Mouse (Mus musculus): ENCODE data around the gene Ctso. TPM values are rescaled to one million over a fixed set of nuclear protein-coding genes. Genes with fewer than 3 reads are reported as not detected.

Ctso gene
- polyA plus RNA-seq, 1 experiment from 2014 or later, result 11.2 TPM

DNA sequence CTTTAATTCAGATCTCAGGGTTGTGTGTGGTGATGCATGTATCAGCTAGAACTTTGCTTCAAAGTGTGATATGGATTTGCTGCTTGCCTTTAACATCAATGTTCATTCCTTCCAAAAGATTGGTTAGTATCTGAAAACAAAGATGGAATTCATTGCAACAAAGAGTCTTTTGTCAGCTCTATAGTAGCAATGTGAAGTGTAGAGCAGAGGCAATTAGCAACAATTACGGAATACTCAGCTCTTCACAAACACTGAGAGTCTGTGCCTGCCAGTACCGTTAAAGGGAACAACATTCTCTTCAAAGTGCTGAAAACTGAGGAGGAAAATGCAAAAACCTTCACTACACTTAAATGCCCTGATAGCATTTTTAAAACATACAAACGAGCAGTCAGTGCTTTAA lies 12.7 kb upstream of the Ctso start:
- Histone ChIP-seq H3K4me3 (ENCODE audit: low read depth, low read length) (no peak overlapping the region), H3K27me3 (ENCODE audit: control insufficient read depth, insufficient read depth, low read length) (no peaks in the 10 kb centered on the region), H3K4me2 (replicated peaks; ENCODE audit: low read depth, low read length) (no peak overlapping the region), H3K9ac (ENCODE audit: low read depth, low read length) (no peak overlapping the region), H3K27ac (ENCODE audit: low read depth, low read length) (no peak overlapping the region), H3K4me1 (replicated peaks; ENCODE audit: control insufficient read depth, insufficient read depth, low read length) (no peaks in the 10 kb centered on the region), H3K36me3 (ENCODE audit: control insufficient read depth, insufficient read depth, low read length) (no peaks in the 10 kb centered on the region), H3K9me3 (ENCODE audit: control insufficient read depth, low read length) (no peaks in the 10 kb centered on the region)
- ATAC-seq (ENCODE audit: low FRiP score) (no peak), DNase-seq (ENCODE audit: low spot score) (no peak)
- 62% methylated on average over 3 of the region's 3 CpGs for WGBS

DNA sequence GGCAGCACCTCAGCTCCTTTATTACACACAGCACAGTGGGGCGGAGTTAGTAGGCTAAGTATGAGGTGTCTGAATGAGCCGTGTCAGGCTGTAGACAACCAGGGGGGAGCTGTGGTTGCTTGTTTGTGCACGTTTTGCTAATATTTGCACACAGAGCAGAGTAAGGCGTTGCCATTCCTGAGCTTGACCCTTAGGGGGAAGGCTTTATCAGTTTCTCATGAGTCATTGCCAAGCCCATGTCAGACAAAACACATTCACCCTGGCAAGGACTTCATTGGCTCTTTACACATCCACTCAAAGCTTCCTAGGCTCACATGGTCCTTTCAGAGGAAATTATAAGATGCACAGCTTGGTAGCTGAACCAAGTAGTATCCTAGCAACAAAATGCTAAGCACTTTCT lies 9.5 kb upstream of the Ctso start:
- ATAC-seq (ENCODE audit: low FRiP score), result peak; percentile 39
- Histone ChIP-seq H3K4me2 (replicated peaks; ENCODE audit: low read depth, low read length) (no peak overlapping the region), H3K27ac (ENCODE audit: low read depth, low read length) (peak overlapping the region; percentile 34; the same call in 1 of the 2 replicates), H3K4me3 (ENCODE audit: low read depth, low read length) (no peak overlapping the region), H3K36me3 (ENCODE audit: control insufficient read depth, insufficient read depth, low read length) (no peaks in the 10 kb centered on the region), H3K9me3 (ENCODE audit: control insufficient read depth, low read length) (no peaks in the 10 kb centered on the region), H3K4me1 (replicated peaks; ENCODE audit: control insufficient read depth, insufficient read depth, low read length) (no peaks in the 10 kb centered on the region), H3K27me3 (ENCODE audit: control insufficient read depth, insufficient read depth, low read length) (no peaks in the 10 kb centered on the region), H3K9ac (ENCODE audit: low read depth, low read length) (no peak overlapping the region)
- no peak for DNase-seq (ENCODE audit: low spot score)
- 63% methylated on average over 4 of the region's 4 CpGs for WGBS

DNA sequence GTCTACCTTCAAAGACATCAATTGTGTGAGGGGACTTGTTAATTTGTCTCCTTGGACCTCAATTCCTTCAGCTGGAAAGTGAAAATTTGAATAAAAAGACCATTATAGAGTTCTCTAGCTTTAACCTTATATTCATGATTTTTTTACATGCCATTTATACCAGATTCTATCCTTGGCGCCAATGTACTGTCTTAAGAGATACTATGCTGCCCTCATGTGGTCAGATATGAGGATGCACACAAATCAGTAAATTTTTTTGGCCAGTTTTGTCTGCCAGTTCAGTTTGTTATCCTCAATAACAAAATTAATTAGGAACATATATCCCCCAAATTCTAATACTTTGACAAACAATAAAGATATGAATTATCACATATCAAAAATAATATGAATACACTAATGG lies 7.5 kb upstream of the Ctso start:
- 7% methylated on average over 1 of the region's 1 CpGs for WGBS
- Histone ChIP-seq H3K27me3 (ENCODE audit: control insufficient read depth, insufficient read depth, low read length) (no peaks in the 10 kb centered on the region), H3K4me2 (replicated peaks; ENCODE audit: low read depth, low read length) (no peak overlapping the region), H3K4me3 (ENCODE audit: low read depth, low read length) (no peak overlapping the region), H3K9ac (ENCODE audit: low read depth, low read length) (no peak overlapping the region), H3K4me1 (replicated peaks; ENCODE audit: control insufficient read depth, insufficient read depth, low read length) (no peaks in the 10 kb centered on the region), H3K9me3 (ENCODE audit: control insufficient read depth, low read length) (no peaks in the 10 kb centered on the region), H3K36me3 (ENCODE audit: control insufficient read depth, insufficient read depth, low read length) (no peaks in the 10 kb centered on the region), H3K27ac (ENCODE audit: low read depth, low read length) (no peak overlapping the region)
- ATAC-seq (ENCODE audit: low FRiP score) (peak; percentile 57; the same call in 1 of the 2 replicates), DNase-seq (ENCODE audit: low spot score) (peak; percentile 76)

DNA sequence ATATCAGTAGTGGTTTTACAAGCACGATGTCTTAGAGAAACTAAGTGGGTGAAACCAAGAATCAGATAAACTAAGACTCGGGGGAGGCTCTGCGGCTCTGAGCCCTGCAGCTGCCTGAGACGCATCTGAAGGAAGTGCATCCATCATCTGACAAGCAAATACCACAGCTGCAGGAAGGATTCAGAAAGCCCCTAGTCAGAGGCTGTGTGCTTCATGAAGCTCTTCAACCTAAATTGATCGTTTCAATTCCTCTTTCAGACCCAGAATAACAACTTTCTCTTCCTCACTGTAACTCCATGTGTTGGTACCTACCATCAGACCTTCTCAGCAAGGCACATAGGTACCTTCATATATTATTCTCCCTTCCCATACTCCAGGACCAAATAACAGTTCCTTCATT lies 6.5 kb upstream of the Ctso start:
- 58% methylated on average over 5 of the region's 5 CpGs for WGBS
- no peak for DNase-seq (ENCODE audit: low spot score)
- H3K4me1 ChIP-seq (replicated peaks; ENCODE audit: control insufficient read depth, insufficient read depth, low read length), result no peaks in the 10 kb centered on the region
- no peak overlapping the region for H3K4me2 ChIP-seq (replicated peaks; ENCODE audit: low read depth, low read length)
- no peaks in the 10 kb centered on the region for H3K9me3 ChIP-seq (ENCODE audit: control insufficient read depth, low read length)
- H3K36me3 ChIP-seq (ENCODE audit: control insufficient read depth, insufficient read depth, low read length), result no peaks in the 10 kb centered on the region
- no peak for ATAC-seq (ENCODE audit: low FRiP score)
- no peak overlapping the region for H3K4me3 ChIP-seq (ENCODE audit: low read depth, low read length)
- no peak overlapping the region for H3K9ac ChIP-seq (ENCODE audit: low read depth, low read length)
- H3K27me3 ChIP-seq (ENCODE audit: control insufficient read depth, insufficient read depth, low read length), result no peaks in the 10 kb centered on the region
- H3K27ac ChIP-seq (ENCODE audit: low read depth, low read length), result no peak overlapping the region

DNA sequence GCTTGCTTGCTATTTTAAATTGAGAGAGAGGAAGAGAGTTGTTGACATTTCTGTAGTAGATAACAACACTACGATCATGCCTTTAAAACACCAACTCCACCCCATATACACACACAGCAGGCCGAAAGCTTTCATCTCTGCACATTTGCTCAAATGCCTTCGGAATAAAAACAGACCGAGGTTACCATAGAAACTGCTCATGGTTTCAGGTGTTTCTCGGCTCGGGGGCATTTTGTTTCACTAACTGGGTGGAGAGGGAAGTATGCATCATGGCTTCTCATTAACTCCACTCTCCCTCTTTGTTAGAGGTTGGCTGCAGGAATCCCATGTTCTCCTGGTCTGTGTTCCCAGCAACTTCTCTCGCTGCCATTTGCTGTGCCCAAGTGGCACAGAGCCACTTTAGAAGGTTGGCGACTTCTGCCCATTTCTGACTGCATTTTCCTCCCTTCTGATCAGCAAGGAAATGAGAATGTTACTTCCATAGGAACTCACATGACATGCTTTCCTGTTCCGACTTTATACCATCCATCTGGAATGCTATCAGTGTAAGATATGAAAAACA lies 5.6 kb upstream of the Ctso start:
- ATAC-seq (ENCODE audit: low FRiP score) (no peak), DNase-seq (ENCODE audit: low spot score) (no peak)
- WGBS, result 57% methylated on average over 9 of the region's 9 CpGs
- no peak overlapping the region for H3K4me2 ChIP-seq (replicated peaks; ENCODE audit: low read depth, low read length)
- H3K9ac ChIP-seq (ENCODE audit: low read depth, low read length), result no peak overlapping the region
- H3K4me1 ChIP-seq (replicated peaks; ENCODE audit: control insufficient read depth, insufficient read depth, low read length), result no peaks in the 10 kb centered on the region
- H3K9me3 ChIP-seq (ENCODE audit: control insufficient read depth, low read length), result no peaks in the 10 kb centered on the region
- H3K27ac ChIP-seq (ENCODE audit: low read depth, low read length), result no peak overlapping the region
- no peaks in the 10 kb centered on the region for H3K27me3 ChIP-seq (ENCODE audit: control insufficient read depth, insufficient read depth, low read length)
- no peak overlapping the region for H3K4me3 ChIP-seq (ENCODE audit: low read depth, low read length)
- no peaks in the 10 kb centered on the region for H3K36me3 ChIP-seq (ENCODE audit: control insufficient read depth, insufficient read depth, low read length)

DNA sequence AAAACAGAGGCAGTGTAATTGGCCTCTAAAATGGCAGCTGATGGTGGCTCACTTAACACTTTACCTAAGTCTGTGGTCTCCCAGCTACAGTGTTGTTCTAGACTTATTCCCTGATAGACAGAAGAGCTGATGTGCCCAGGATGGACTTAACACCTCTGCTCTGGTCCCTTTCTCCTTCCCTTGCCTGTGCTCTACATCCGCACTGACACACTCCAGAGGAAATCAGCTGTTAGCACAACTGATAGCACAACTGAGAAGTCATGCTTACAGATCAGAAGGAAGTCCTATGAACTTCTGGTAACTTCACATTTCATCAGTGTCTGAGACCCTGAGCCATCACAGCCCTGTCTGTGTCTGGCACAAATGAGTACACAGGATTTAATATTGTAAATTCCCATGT lies 3.3 kb upstream of the Ctso start:
- Histone ChIP-seq H3K27ac (ENCODE audit: low read depth, low read length) (no peak overlapping the region), H3K4me1 (replicated peaks; ENCODE audit: control insufficient read depth, insufficient read depth, low read length) (no peaks in the 10 kb centered on the region), H3K27me3 (ENCODE audit: control insufficient read depth, insufficient read depth, low read length) (no peaks in the 10 kb centered on the region), H3K4me3 (ENCODE audit: low read depth, low read length) (no peak overlapping the region), H3K36me3 (ENCODE audit: control insufficient read depth, insufficient read depth, low read length) (no peaks in the 10 kb centered on the region), H3K9me3 (ENCODE audit: control insufficient read depth, low read length) (no peaks in the 10 kb centered on the region), H3K9ac (ENCODE audit: low read depth, low read length) (no peak overlapping the region), H3K4me2 (replicated peaks; ENCODE audit: low read depth, low read length) (no peak overlapping the region)
- 95% methylated on average over 1 of the region's 1 CpGs for WGBS
- no peak for ATAC-seq (ENCODE audit: low FRiP score)
- DNase-seq (ENCODE audit: low spot score), result no peak

DNA sequence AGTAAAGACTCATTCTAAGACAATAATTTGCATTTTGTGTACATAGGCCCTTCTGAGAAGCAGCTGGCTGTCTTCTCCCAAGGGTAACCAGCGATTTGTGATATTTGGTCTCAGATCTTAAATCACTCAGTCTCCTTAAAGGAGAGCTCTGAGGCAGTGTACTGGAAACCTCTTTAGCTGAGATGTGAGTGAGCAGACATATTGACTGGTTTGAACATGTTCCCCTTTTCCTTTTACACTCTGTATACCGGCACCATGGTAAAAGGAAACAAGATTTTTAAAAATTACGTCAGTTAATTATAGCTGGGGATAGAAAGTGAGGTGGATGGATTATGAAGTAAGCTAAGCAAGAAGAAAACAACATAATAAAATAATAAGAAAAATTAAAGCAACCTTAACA lies 706 bp upstream of the Ctso start:
- WGBS, result 75% methylated on average over 3 of the region's 3 CpGs
- no peak for ATAC-seq (ENCODE audit: low FRiP score)
- Histone ChIP-seq H3K4me1 (replicated peaks; ENCODE audit: control insufficient read depth, insufficient read depth, low read length) (no peaks in the 10 kb centered on the region), H3K36me3 (ENCODE audit: control insufficient read depth, insufficient read depth, low read length) (no peaks in the 10 kb centered on the region), H3K4me2 (replicated peaks; ENCODE audit: low read depth, low read length) (no peak overlapping the region), H3K27ac (ENCODE audit: low read depth, low read length) (no peak overlapping the region), H3K4me3 (ENCODE audit: low read depth, low read length) (no peak overlapping the region), H3K9ac (ENCODE audit: low read depth, low read length) (no peak overlapping the region), H3K27me3 (ENCODE audit: control insufficient read depth, insufficient read depth, low read length) (no peaks in the 10 kb centered on the region), H3K9me3 (ENCODE audit: control insufficient read depth, low read length) (no peaks in the 10 kb centered on the region)
- DNase-seq (ENCODE audit: low spot score), result no peak

DNA sequence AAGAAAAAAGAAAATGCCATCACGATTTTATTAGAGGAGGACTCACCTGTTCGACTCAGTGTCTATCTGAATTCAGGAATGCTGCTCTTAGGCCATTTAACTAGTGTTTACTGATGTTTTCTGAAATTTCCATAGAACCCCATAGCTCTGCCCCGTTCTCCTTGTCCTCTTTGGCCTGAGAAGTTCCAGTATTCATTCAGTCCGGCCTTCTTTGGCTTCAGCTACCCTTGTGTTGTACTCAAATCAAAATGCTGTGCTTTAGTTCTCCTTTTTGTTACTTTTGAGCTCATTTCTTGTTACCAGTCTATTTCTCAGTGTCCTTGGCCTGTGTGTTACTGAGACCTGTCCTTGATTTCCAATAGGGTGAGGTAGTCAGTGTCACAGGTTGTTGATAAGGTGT lies 947 bp downstream of the Ctso start:
- H3K4me2 ChIP-seq (replicated peaks; ENCODE audit: low read depth, low read length), result no peak overlapping the region
- DNase-seq (ENCODE audit: low spot score) (no peak), ATAC-seq (ENCODE audit: low FRiP score) (no peak)
- H3K27me3 ChIP-seq (ENCODE audit: control insufficient read depth, insufficient read depth, low read length), result no peaks in the 10 kb centered on the region
- no peaks in the 10 kb centered on the region for H3K36me3 ChIP-seq (ENCODE audit: control insufficient read depth, insufficient read depth, low read length)
- no peaks in the 10 kb centered on the region for H3K9me3 ChIP-seq (ENCODE audit: control insufficient read depth, low read length)
- no peaks in the 10 kb centered on the region for H3K4me1 ChIP-seq (replicated peaks; ENCODE audit: control insufficient read depth, insufficient read depth, low read length)
- no peak overlapping the region for H3K27ac ChIP-seq (ENCODE audit: low read depth, low read length)
- no peak overlapping the region for H3K4me3 ChIP-seq (ENCODE audit: low read depth, low read length)
- no peak overlapping the region for H3K9ac ChIP-seq (ENCODE audit: low read depth, low read length)
- WGBS, result 83% methylated on average over 4 of the region's 4 CpGs

DNA sequence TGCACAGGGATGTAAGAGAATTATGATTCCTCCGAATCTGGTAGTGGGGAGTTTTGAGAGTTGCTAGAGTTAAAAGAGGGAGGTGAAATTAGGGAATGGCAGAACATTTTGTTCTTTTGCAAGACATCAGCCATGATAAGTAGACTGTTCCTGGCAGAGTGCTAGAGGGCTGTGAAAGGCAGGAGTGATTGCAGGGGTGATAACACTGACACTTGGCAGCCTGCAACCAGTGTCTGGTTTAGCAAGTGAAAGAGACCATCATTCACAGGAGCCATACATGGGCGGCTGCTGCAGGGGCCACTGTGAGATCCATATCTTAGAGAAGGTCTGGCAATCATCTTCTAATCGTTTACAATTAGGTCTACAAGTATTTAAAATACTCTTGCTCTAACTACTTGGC lies 6.5 kb downstream of the Ctso start:
- no peak overlapping the region for H3K4me2 ChIP-seq (replicated peaks; ENCODE audit: low read depth, low read length)
- no peak overlapping the region for H3K4me3 ChIP-seq (ENCODE audit: low read depth, low read length)
- no peak for ATAC-seq (ENCODE audit: low FRiP score)
- no peaks in the 10 kb centered on the region for H3K36me3 ChIP-seq (ENCODE audit: control insufficient read depth, insufficient read depth, low read length)
- no peaks in the 10 kb centered on the region for H3K27me3 ChIP-seq (ENCODE audit: control insufficient read depth, insufficient read depth, low read length)
- H3K27ac ChIP-seq (ENCODE audit: low read depth, low read length), result no peak overlapping the region
- WGBS, result 90% methylated on average over 3 of the region's 3 CpGs
- H3K9me3 ChIP-seq (ENCODE audit: control insufficient read depth, low read length), result no peaks in the 10 kb centered on the region
- DNase-seq (ENCODE audit: low spot score), result no peak
- no peaks in the 10 kb centered on the region for H3K4me1 ChIP-seq (replicated peaks; ENCODE audit: control insufficient read depth, insufficient read depth, low read length)
- H3K9ac ChIP-seq (ENCODE audit: low read depth, low read length), result no peak overlapping the region
